Mouse (Mus musculus): ENCODE measurements around the gene Mrc1. TPM values are rescaled to one million over a fixed set of nuclear protein-coding genes. Genes with fewer than 3 reads are reported as not detected.

Gene Mrc1
- polyA plus RNA-seq, 1 experiment from 2014 or later: 6.0 TPM

GRCm38 (mm10) chr2:14206798-14207197 is 22.4 kb upstream of the Mrc1 start:
- Histone ChIP-seq H3K9ac (ENCODE audit: low read depth, low read length) (no peak overlapping the region), H3K9me3 (replicated peaks; ENCODE audit: control insufficient read depth, low read length, poor library complexity, severe bottlenecking) (no peaks in the 10 kb centered on the region), H3K36me3 (ENCODE audit: control insufficient read depth, insufficient read depth, low read length) (no peaks in the 10 kb centered on the region), H3K4me2 (ENCODE audit: low read length) (no peak overlapping the region), H3K4me3 (ENCODE audit: low read depth, low read length) (no peak overlapping the region), H3K27me3 (ENCODE audit: control insufficient read depth, insufficient read depth, low read depth, low read length) (no peaks in the 10 kb centered on the region), H3K4me1 (ENCODE audit: control insufficient read depth, insufficient read depth, low read length) (no peaks in the 10 kb centered on the region), H3K27ac (ENCODE audit: low read length) (no peak overlapping the region)
- ATAC-seq: no peak
- WGBS: 79% methylated on average over 4 of the region's 4 CpGs

- no peaks in the 10 kb centered on the region for H3K27me3 ChIP-seq (ENCODE audit: control insufficient read depth, insufficient read depth, low read depth, low read length)
- no peak overlapping the region for H3K4me2 ChIP-seq (ENCODE audit: low read length)
- no peak overlapping the region for H3K27ac ChIP-seq (ENCODE audit: low read length)
- no peak for ATAC-seq
- H3K36me3 ChIP-seq (ENCODE audit: control insufficient read depth, insufficient read depth, low read length): no peaks in the 10 kb centered on the region
- no peaks in the 10 kb centered on the region for H3K9me3 ChIP-seq (replicated peaks; ENCODE audit: control insufficient read depth, low read length, poor library complexity, severe bottlenecking)
- WGBS: 84% methylated on average over 1 of the region's 1 CpGs
- no peak overlapping the region for H3K4me3 ChIP-seq (ENCODE audit: low read depth, low read length)
- no peaks in the 10 kb centered on the region for H3K4me1 ChIP-seq (ENCODE audit: control insufficient read depth, insufficient read depth, low read length)
- no peak overlapping the region for H3K9ac ChIP-seq (ENCODE audit: low read depth, low read length)
Measured at GRCm38 (mm10) chr2:14210731-14211130, 18.5 kb upstream of the Mrc1 start.

GRCm38 (mm10) chr2:14211606-14212005 is 17.6 kb upstream of the Mrc1 start:
- no peak overlapping the region for H3K4me3 ChIP-seq (ENCODE audit: low read depth, low read length)
- H3K9me3 ChIP-seq (replicated peaks; ENCODE audit: control insufficient read depth, low read length, poor library complexity, severe bottlenecking): no peaks in the 10 kb centered on the region
- ATAC-seq: no peak
- no peak overlapping the region for H3K4me2 ChIP-seq (ENCODE audit: low read length)
- no peaks in the 10 kb centered on the region for H3K27me3 ChIP-seq (ENCODE audit: control insufficient read depth, insufficient read depth, low read depth, low read length)
- H3K27ac ChIP-seq (ENCODE audit: low read length): no peak overlapping the region
- H3K9ac ChIP-seq (ENCODE audit: low read depth, low read length): no peak overlapping the region
- no peaks in the 10 kb centered on the region for H3K4me1 ChIP-seq (ENCODE audit: control insufficient read depth, insufficient read depth, low read length)
- H3K36me3 ChIP-seq (ENCODE audit: control insufficient read depth, insufficient read depth, low read length): no peaks in the 10 kb centered on the region

GRCm38 (mm10) chr2:14214764-14215163 is 14.4 kb upstream of the Mrc1 start:
- 0 out of 2 replicates have a peak, but pooled peaks have one; percentile 42 for ATAC-seq
- no peaks in the 10 kb centered on the region for H3K4me1 ChIP-seq (ENCODE audit: control insufficient read depth, insufficient read depth, low read length)
- H3K4me3 ChIP-seq (ENCODE audit: low read depth, low read length): no peak overlapping the region
- no peak overlapping the region for H3K9ac ChIP-seq (ENCODE audit: low read depth, low read length)
- WGBS: 7% methylated on average over 3 of the region's 3 CpGs
- H3K27me3 ChIP-seq (ENCODE audit: control insufficient read depth, insufficient read depth, low read depth, low read length): no peaks in the 10 kb centered on the region
- no peaks in the 10 kb centered on the region for H3K36me3 ChIP-seq (ENCODE audit: control insufficient read depth, insufficient read depth, low read length)
- H3K27ac ChIP-seq (ENCODE audit: low read length): no peak overlapping the region
- H3K4me2 ChIP-seq (ENCODE audit: low read length): no peak overlapping the region
- H3K9me3 ChIP-seq (replicated peaks; ENCODE audit: control insufficient read depth, low read length, poor library complexity, severe bottlenecking): no peaks in the 10 kb centered on the region

- no peak overlapping the region for H3K9ac ChIP-seq (ENCODE audit: low read depth, low read length)
- no peak overlapping the region for H3K27ac ChIP-seq (ENCODE audit: low read length)
- H3K4me2 ChIP-seq (ENCODE audit: low read length): no peak overlapping the region
- no peaks in the 10 kb centered on the region for H3K36me3 ChIP-seq (ENCODE audit: control insufficient read depth, insufficient read depth, low read length)
- no peak for ATAC-seq
- H3K4me1 ChIP-seq (ENCODE audit: control insufficient read depth, insufficient read depth, low read length): no peaks in the 10 kb centered on the region
- H3K9me3 ChIP-seq (replicated peaks; ENCODE audit: control insufficient read depth, low read length, poor library complexity, severe bottlenecking): no peaks in the 10 kb centered on the region
- H3K27me3 ChIP-seq (ENCODE audit: control insufficient read depth, insufficient read depth, low read depth, low read length): no peaks in the 10 kb centered on the region
- no peak overlapping the region for H3K4me3 ChIP-seq (ENCODE audit: low read depth, low read length)
- 85% methylated on average over 3 of the region's 3 CpGs for WGBS
Measured at GRCm38 (mm10) chr2:14216653-14217052, 12.5 kb upstream of the Mrc1 start.

GRCm38 (mm10) chr2:14218126-14218525 is 11.1 kb upstream of the Mrc1 start:
- no peaks in the 10 kb centered on the region for H3K4me1 ChIP-seq (ENCODE audit: control insufficient read depth, insufficient read depth, low read length)
- no peak overlapping the region for H3K9ac ChIP-seq (ENCODE audit: low read depth, low read length)
- 85% methylated on average over 6 of the region's 6 CpGs for WGBS
- no peak overlapping the region for H3K4me3 ChIP-seq (ENCODE audit: low read depth, low read length)
- no peak overlapping the region for H3K27ac ChIP-seq (ENCODE audit: low read length)
- no peaks in the 10 kb centered on the region for H3K27me3 ChIP-seq (ENCODE audit: control insufficient read depth, insufficient read depth, low read depth, low read length)
- H3K4me2 ChIP-seq (ENCODE audit: low read length): no peak overlapping the region
- no peaks in the 10 kb centered on the region for H3K9me3 ChIP-seq (replicated peaks; ENCODE audit: control insufficient read depth, low read length, poor library complexity, severe bottlenecking)
- no peaks in the 10 kb centered on the region for H3K36me3 ChIP-seq (ENCODE audit: control insufficient read depth, insufficient read depth, low read length)
- ATAC-seq: no peak

- ATAC-seq: no peak
Measured at GRCm38 (mm10) chr2:14224387-14224786, 4.8 kb upstream of the Mrc1 start.

GRCm38 (mm10) chr2:14228495-14228894 is 697 bp upstream of the Mrc1 start:
- Histone ChIP-seq H3K36me3 (ENCODE audit: control insufficient read depth, insufficient read depth, low read length) (no peaks in the 10 kb centered on the region), H3K27me3 (ENCODE audit: control insufficient read depth, insufficient read depth, low read depth, low read length) (no peaks in the 10 kb centered on the region), H3K9ac (ENCODE audit: low read depth, low read length) (no peak overlapping the region), H3K9me3 (replicated peaks; ENCODE audit: control insufficient read depth, low read length, poor library complexity, severe bottlenecking) (no peaks in the 10 kb centered on the region), H3K4me3 (ENCODE audit: low read depth, low read length) (no peak overlapping the region), H3K27ac (ENCODE audit: low read length) (no peak overlapping the region), H3K4me2 (ENCODE audit: low read length) (no peak overlapping the region), H3K4me1 (ENCODE audit: control insufficient read depth, insufficient read depth, low read length) (no peaks in the 10 kb centered on the region)
- 72% methylated on average over 6 of the region's 6 CpGs for WGBS
- no peak for ATAC-seq

More at GRCm38 (mm10) chr2:14224387-14224786, 4.8 kb upstream of the Mrc1 start:
- Histone ChIP-seq H3K4me3 (ENCODE audit: low read depth, low read length) (no peak overlapping the region), H3K4me1 (ENCODE audit: control insufficient read depth, insufficient read depth, low read length) (no peaks in the 10 kb centered on the region), H3K27me3 (ENCODE audit: control insufficient read depth, insufficient read depth, low read depth, low read length) (no peaks in the 10 kb centered on the region), H3K4me2 (ENCODE audit: low read length) (no peak overlapping the region), H3K36me3 (ENCODE audit: control insufficient read depth, insufficient read depth, low read length) (no peaks in the 10 kb centered on the region), H3K9me3 (replicated peaks; ENCODE audit: control insufficient read depth, low read length, poor library complexity, severe bottlenecking) (no peaks in the 10 kb centered on the region), H3K27ac (ENCODE audit: low read length) (no peak overlapping the region), H3K9ac (ENCODE audit: low read depth, low read length) (no peak overlapping the region)
- WGBS: 81% methylated on average over 3 of the region's 4 CpGs

- Histone ChIP-seq H3K27ac (ENCODE audit: low read length) (no peak overlapping the region), H3K4me2 (ENCODE audit: low read length) (no peak overlapping the region), H3K4me3 (ENCODE audit: low read depth, low read length) (no peak overlapping the region), H3K4me1 (ENCODE audit: control insufficient read depth, insufficient read depth, low read length) (no peaks in the 10 kb centered on the region), H3K9me3 (replicated peaks; ENCODE audit: control insufficient read depth, low read length, poor library complexity, severe bottlenecking) (no peaks in the 10 kb centered on the region), H3K9ac (ENCODE audit: low read depth, low read length) (no peak overlapping the region), H3K36me3 (ENCODE audit: control insufficient read depth, insufficient read depth, low read length) (no peaks in the 10 kb centered on the region), H3K27me3 (ENCODE audit: control insufficient read depth, insufficient read depth, low read depth, low read length) (no peaks in the 10 kb centered on the region)
- no peak for ATAC-seq
- 92% methylated on average over 14 of the region's 14 CpGs for WGBS
Measured at GRCm38 (mm10) chr2:14229979-14230378, 787 bp downstream of the Mrc1 start.

GRCm38 (mm10) chr2:14232897-14233296 is 3.7 kb downstream of the Mrc1 start:
- no peak for ATAC-seq
- H3K36me3 ChIP-seq (ENCODE audit: control insufficient read depth, insufficient read depth, low read length): no peaks in the 10 kb centered on the region
- H3K9me3 ChIP-seq (replicated peaks; ENCODE audit: control insufficient read depth, low read length, poor library complexity, severe bottlenecking): no peaks in the 10 kb centered on the region
- no peak overlapping the region for H3K4me3 ChIP-seq (ENCODE audit: low read depth, low read length)
- H3K27me3 ChIP-seq (ENCODE audit: control insufficient read depth, insufficient read depth, low read depth, low read length): no peaks in the 10 kb centered on the region
- H3K4me1 ChIP-seq (ENCODE audit: control insufficient read depth, insufficient read depth, low read length): no peaks in the 10 kb centered on the region
- H3K4me2 ChIP-seq (ENCODE audit: low read length): no peak overlapping the region
- no peak overlapping the region for H3K27ac ChIP-seq (ENCODE audit: low read length)
- no peak overlapping the region for H3K9ac ChIP-seq (ENCODE audit: low read depth, low read length)
- 90% methylated on average over 1 of the region's 1 CpGs for WGBS

All from midbrain, embryonic 16.5 days (tissue).